Mouse (Mus musculus): ENCODE results near the gene Prdx6b. TPM values are rescaled to one million over a fixed set of nuclear protein-coding genes. Genes with fewer than 3 reads are reported as not detected.

The Prdx6b gene
- total RNA-seq (2023), result not detected in 2 replicates

DNA sequence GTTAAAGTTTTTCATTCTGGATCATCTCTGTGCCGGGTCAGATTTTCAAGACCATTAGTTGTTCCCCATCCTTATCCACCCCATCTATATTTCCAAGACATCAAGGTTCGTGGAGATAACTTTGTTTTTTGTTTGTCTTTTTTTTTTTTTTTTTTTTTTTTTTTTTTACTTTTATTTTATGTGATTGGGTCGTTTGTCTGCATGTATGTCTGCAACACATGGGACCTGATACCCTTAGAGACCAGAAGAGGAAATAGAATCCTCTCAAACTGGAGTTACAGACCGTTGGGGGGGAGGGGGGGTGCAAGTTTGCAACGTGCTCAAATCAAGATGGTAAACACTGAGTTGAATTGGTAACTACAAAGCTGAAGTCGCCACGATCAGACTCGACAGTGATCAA, at the start of gene Prdx6b:
TSS of gene Prdx6b (plus strand) at position 301 of the 400 bp plus-strand sequence.

DNA sequence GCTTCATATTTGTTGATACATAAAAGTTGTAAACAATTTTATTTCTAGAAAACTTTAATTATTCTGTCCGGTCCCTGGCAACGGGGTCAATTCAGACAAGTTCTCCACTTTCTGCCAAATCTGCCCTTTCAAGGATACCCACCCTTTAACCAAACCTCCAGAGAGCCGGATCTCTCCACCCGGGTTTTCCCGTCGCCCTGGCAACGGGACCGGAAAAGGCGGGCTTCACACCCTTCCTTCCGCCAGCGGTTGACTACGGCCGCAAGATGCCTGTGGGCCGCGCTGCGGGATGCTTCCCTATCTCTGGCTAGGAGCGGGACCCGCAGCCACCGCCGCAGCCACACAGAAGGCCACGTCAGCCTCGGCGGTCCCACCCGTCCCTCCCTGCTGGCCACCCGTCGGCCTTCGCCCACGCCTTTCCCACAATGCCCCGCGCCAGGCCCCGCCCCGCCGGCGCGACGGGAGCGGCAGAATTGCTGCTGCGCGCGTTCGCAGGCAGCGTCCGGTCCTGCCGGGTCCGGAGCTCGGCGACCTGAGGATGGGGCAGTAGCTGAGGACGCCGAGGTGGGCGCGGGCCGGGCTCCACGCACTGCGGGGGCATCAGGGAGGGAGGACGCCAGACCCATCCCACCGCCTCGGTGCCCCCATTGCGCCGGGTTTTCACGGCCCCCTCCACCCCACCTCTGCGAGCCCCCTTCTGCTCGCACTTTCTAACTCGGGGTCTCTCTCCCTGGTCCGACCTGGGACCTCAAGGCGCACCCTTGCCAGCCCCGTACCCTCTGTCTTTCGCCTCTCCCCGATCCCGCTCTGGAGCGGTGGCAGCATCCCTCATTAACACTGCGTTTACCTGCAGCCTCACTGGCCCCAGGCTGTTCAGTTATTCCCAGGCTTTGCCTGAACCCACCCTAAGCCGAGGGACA, 23.2 kb downstream of the Prdx6b start, which contains the start of gene Dnajc10:
TSS of gene Dnajc10 (plus strand) at position 225 of the 920 bp plus-strand sequence.

Other genes with a start within 250 kb of the Prdx6b start
- gene Pde1a, start 163.0 kb upstream of the Prdx6b start, total RNA-seq (2023), result not detected in 2 replicates
- gene Dnajc10, start 23.0 kb downstream of the Prdx6b start, total RNA-seq (2023), result 35.2 and 39.2 TPM in 2 replicates
- not detected in 2 replicates for gene Frzb, start 155.2 kb downstream of the Prdx6b start, total RNA-seq (2023)

Data from neutrophil, adult 65 days (primary cell).